Mouse (Mus musculus): Measurements from ENCODE around the gene Dcdc2c. TPM values are rescaled to one million over a fixed set of nuclear protein-coding genes. Genes with fewer than 3 reads are reported as not detected.

The Dcdc2c gene
- polyA plus RNA-seq, 1 experiment from 2014 or later: not detected

DNA sequence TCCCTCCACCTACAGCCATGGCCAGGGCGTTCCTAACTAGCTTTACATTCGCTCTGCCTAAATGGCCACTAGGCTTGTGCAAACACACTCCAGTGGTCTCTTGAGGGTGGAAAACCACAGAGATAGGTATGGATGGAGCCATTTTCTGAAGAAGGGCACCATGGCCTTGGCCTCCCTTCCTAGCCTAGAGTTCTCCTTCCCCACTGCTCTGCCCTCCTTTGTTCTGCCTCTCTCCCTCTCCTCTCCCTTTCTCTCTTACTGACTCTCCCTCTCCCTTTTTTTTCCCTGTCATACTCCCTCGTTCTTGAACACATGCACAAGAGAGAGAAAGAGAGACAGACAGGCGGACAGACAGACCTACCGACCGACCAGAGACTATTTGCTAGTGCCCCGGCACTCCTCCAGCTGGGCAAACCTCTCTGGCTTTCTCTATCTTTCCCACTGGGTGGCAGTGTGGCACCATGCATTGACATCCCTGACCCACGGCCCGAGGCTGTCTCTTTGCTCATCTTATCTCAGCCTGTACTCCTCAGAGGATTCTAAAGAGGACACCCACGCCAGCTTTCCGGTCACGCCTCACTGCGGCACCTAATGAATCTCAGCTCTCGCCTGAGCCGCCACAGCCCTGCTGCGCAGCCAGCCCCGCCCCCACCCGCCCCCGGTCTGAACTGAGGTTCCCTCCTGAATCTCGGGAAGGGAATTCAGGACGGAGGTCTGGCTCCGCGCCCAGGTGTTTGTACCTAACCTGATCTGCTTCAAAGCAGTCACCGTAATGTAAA, 37.1 kb upstream of the Dcdc2c start:
- H3K9me3 ChIP-seq (ENCODE audit: low read length): no peaks in the 10 kb centered on the region
- WGBS: 4% methylated on average over 23 of the region's 24 CpGs
- H3K27me3 ChIP-seq (replicated peaks; ENCODE audit: insufficient read depth, low read length): no peaks in the 10 kb centered on the region
- H3K4me2 ChIP-seq (replicated peaks; ENCODE audit: low read depth, low read length): peak overlapping the region; percentile 70
- no peaks in the 10 kb centered on the region for H3K36me3 ChIP-seq (ENCODE audit: insufficient read depth, low read length)
- peak; percentile 92 for ATAC-seq
- no peaks in the 10 kb centered on the region for H3K4me1 ChIP-seq (ENCODE audit: insufficient read depth, low read depth, low read length)
- no peak overlapping the region for H3K27ac ChIP-seq (ENCODE audit: low read length)
- peak; percentile 90 for DNase-seq (ENCODE audit: low spot score)
- TF ChIP-seq CTCF (IDR thresholded peaks at IDR 0.05): peak; percentile 89
- no peak for TF ChIP-seq EP300 (IDR thresholded peaks at IDR 0.05)
- no peak overlapping the region for H3K9ac ChIP-seq (replicated peaks; ENCODE audit: low read depth)
- peak overlapping the region; percentile 19; the same call in 1 of the 2 replicates for H3K4me3 ChIP-seq (ENCODE audit: low read depth, low read length)

DNA sequence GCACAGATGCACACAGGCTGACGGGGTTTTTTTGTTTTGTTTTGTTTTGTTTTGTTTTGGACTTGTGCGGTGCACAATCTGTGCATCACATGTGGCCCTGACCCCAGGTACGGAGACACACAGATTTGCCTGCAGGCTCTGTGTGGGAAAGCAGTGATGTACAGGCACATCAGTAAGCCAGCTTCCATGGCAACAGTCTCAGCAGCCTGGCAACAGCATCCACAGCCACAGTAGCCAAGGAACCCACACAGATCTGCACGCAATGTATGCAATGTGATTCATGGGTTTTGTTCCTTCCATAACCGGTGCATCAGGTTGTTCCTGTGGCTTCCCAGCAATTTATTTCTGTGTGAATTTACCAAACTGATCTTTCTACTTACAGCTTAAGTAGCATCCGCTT, 35.8 kb upstream of the Dcdc2c start:
- Histone ChIP-seq H3K9ac (replicated peaks; ENCODE audit: low read depth) (no peak overlapping the region), H3K9me3 (ENCODE audit: low read length) (no peaks in the 10 kb centered on the region), H3K36me3 (ENCODE audit: insufficient read depth, low read length) (no peaks in the 10 kb centered on the region), H3K4me1 (ENCODE audit: insufficient read depth, low read depth, low read length) (no peaks in the 10 kb centered on the region), H3K27ac (ENCODE audit: low read length) (no peak overlapping the region), H3K4me2 (replicated peaks; ENCODE audit: low read depth, low read length) (no peak overlapping the region), H3K27me3 (replicated peaks; ENCODE audit: insufficient read depth, low read length) (no peaks in the 10 kb centered on the region), H3K4me3 (ENCODE audit: low read depth, low read length) (no peak overlapping the region)
- ATAC-seq (no peak), DNase-seq (ENCODE audit: low spot score) (no peak)
- WGBS: 86% methylated on average over 6 of the region's 6 CpGs
- TF ChIP-seq CTCF (IDR thresholded peaks at IDR 0.05) (no peak), EP300 (IDR thresholded peaks at IDR 0.05) (no peak)

DNA sequence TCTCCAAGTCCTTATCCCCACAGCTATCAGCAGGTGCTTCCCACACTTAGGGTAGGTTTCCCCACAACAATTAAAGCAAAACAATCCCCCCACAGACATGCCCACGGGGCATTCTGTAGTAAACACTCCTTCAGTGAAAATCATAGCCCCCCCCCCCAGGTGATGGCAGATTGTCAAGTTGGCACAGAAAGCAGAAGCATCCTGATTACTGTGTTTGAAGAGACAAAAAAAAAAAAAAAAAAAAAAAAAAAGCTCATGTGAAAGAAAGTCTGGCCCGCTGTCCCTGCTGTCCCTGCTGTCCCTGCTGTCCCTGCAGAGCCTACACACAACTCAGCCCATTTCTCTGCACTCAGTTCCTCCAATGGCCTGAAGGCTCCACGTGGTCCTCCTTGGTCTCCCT, 31.8 kb upstream of the Dcdc2c start:
- WGBS: 54% methylated on average over 3 of the region's 3 CpGs
- Histone ChIP-seq H3K36me3 (ENCODE audit: insufficient read depth, low read length) (no peaks in the 10 kb centered on the region), H3K27ac (ENCODE audit: low read length) (no peak overlapping the region), H3K9me3 (ENCODE audit: low read length) (no peaks in the 10 kb centered on the region), H3K27me3 (replicated peaks; ENCODE audit: insufficient read depth, low read length) (no peaks in the 10 kb centered on the region), H3K4me2 (replicated peaks; ENCODE audit: low read depth, low read length) (no peak overlapping the region), H3K4me1 (ENCODE audit: insufficient read depth, low read depth, low read length) (no peaks in the 10 kb centered on the region), H3K9ac (replicated peaks; ENCODE audit: low read depth) (no peak overlapping the region), H3K4me3 (ENCODE audit: low read depth, low read length) (no peak overlapping the region)
- no peak for DNase-seq (ENCODE audit: low spot score)
- TF ChIP-seq CTCF (IDR thresholded peaks at IDR 0.05) (no peak), EP300 (IDR thresholded peaks at IDR 0.05) (no peak)
- no peak for ATAC-seq

DNA sequence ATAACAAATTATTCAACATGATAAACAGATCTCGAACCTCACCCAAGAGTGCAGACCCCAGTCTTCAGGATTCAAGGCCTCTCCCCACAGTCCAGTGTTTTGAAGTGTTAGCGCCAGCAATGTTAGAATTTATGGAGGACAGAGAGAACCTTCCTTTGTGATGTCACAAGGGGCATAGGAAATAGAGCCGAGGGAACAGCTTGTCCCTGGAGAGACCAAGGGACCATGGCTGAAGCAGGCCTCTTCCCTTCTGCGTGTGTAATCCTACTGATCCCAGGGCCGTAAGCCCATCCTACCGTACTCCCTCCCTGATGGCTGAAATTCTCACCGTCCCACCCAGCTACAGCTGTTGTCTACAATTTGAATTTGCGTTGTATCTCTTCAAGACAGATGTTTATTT, 30.2 kb upstream of the Dcdc2c start, which contains the start of gene Allc:
Gene Allc (minus strand): TSS at position 101 of the 400 bp plus-strand sequence.
- Histone ChIP-seq H3K4me3 (ENCODE audit: low read depth, low read length) (no peak within 1 kb of the TSS), H3K36me3 (ENCODE audit: insufficient read depth, low read length) (no peaks in the 10 kb centered on the region), H3K27me3 (replicated peaks; ENCODE audit: insufficient read depth, low read length) (no peaks in the 10 kb centered on the region), H3K9ac (replicated peaks; ENCODE audit: low read depth) (no peak within 1 kb of the TSS), H3K4me1 (ENCODE audit: insufficient read depth, low read depth, low read length) (no peaks in the 10 kb centered on the region), H3K27ac (ENCODE audit: low read length) (no peak within 1 kb of the TSS), H3K4me2 (replicated peaks; ENCODE audit: low read depth, low read length) (no peak within 1 kb of the TSS), H3K9me3 (ENCODE audit: low read length) (no peaks in the 10 kb centered on the region)
- WGBS: 67% methylated on average over 8 of the region's 8 CpGs
- no peak for TF ChIP-seq CTCF (IDR thresholded peaks at IDR 0.05)
- TF ChIP-seq EP300 (IDR thresholded peaks at IDR 0.05): no peak
- no peak for DNase-seq (ENCODE audit: low spot score)
- no peak for ATAC-seq

DNA sequence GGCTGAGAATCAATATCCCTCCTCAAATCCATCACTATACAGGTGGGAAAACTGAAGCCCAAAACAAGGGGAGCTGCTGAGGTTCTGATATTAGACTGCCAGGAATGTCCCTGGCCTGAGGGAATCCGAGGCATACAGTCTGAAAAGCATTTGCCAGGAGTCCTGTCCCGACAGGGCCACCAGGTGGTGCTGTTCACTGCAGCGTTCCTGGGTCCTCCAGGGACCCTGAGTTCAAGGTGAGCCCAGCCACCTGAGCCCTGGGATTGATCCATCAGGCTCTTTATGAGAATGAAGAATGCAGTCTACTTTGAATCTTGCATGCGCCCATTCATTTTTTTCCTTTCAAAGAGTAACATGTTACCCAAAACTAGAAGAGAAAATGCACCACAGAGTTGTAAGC, 26.9 kb upstream of the Dcdc2c start:
- Histone ChIP-seq H3K9ac (replicated peaks; ENCODE audit: low read depth) (no peak overlapping the region), H3K27ac (ENCODE audit: low read length) (no peak overlapping the region), H3K9me3 (ENCODE audit: low read length) (no peaks in the 10 kb centered on the region), H3K27me3 (replicated peaks; ENCODE audit: insufficient read depth, low read length) (no peaks in the 10 kb centered on the region), H3K4me1 (ENCODE audit: insufficient read depth, low read depth, low read length) (no peaks in the 10 kb centered on the region), H3K4me3 (ENCODE audit: low read depth, low read length) (no peak overlapping the region), H3K36me3 (ENCODE audit: insufficient read depth, low read length) (no peaks in the 10 kb centered on the region), H3K4me2 (replicated peaks; ENCODE audit: low read depth, low read length) (no peak overlapping the region)
- TF ChIP-seq CTCF (IDR thresholded peaks at IDR 0.05): peak; percentile 58
- no peak for TF ChIP-seq EP300 (IDR thresholded peaks at IDR 0.05)
- DNase-seq (ENCODE audit: low spot score) (no peak), ATAC-seq (no peak)
- 34% methylated on average over 4 of the region's 4 CpGs for WGBS

DNA sequence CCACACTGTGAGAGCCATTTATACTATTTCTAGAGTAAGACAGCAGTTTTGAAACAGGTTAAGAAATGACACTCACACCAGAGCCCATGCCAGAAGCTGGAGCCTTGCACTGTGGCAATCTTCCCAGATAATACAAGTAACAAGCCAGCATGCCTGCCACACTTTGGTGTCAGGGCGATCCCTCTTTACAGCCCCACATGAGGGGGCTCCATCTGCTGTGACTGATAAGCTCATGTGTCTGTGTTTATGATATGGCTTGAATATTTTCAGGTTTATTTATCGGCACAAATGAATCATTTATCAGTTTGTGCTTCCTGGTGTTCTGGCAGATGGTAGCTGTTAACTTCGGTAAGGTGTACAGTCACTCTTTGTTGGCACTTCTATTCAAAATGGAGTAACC, 25.9 kb upstream of the Dcdc2c start:
- Histone ChIP-seq H3K9ac (replicated peaks; ENCODE audit: low read depth) (no peak overlapping the region), H3K4me2 (replicated peaks; ENCODE audit: low read depth, low read length) (no peak overlapping the region), H3K9me3 (ENCODE audit: low read length) (no peaks in the 10 kb centered on the region), H3K27ac (ENCODE audit: low read length) (no peak overlapping the region), H3K27me3 (replicated peaks; ENCODE audit: insufficient read depth, low read length) (no peaks in the 10 kb centered on the region), H3K4me3 (ENCODE audit: low read depth, low read length) (no peak overlapping the region), H3K4me1 (ENCODE audit: insufficient read depth, low read depth, low read length) (no peaks in the 10 kb centered on the region), H3K36me3 (ENCODE audit: insufficient read depth, low read length) (no peaks in the 10 kb centered on the region)
- WGBS: 60% methylated on average over 3 of the region's 3 CpGs
- ATAC-seq: no peak
- no peak for DNase-seq (ENCODE audit: low spot score)
- no peak for TF ChIP-seq CTCF (IDR thresholded peaks at IDR 0.05)
- TF ChIP-seq EP300 (IDR thresholded peaks at IDR 0.05): no peak

Data from lung, postnatal 0 days (tissue).